Mouse (Mus musculus) forebrain, embryonic 16.5 days (tissue): ENCODE results near the gene Slc25a14. TPM values are rescaled to one million over a fixed set of nuclear protein-coding genes. Genes with fewer than 3 reads are reported as not detected.
A peak's percentile ranks its signal among the peaks of the same experiment; 100 is the strongest.

Experiments
- ATAC-seq: fragments of 200-750 bp; cut with Nextera tagmentation; 2 replicates; pipeline ENCODE4 v1.8.0; 2017; ENCODE audit warnings: mild to moderate bottlenecking, moderate library complexity
- H3K27ac ChIP-seq: fragments of 300-500 bp; sonication (generic); 2 replicates; pipeline ENCODE4 v1.5.1; 2014; ENCODE audit warnings: low read length, control low read depth
- H3K27me3 ChIP-seq: fragments of 300-500 bp; sonication (generic); replicated peaks from 2 replicates; pipeline ENCODE4 v1.6.1; 2014; ENCODE audit warnings: low read length; ENCODE audit not compliant: control insufficient read depth, insufficient read depth
- H3K36me3 ChIP-seq: fragments of 300-500 bp; sonication (generic); 2 replicates; pipeline ENCODE4 v1.6.1; 2014; ENCODE audit not compliant: control insufficient read depth, insufficient read depth
- H3K4me1 ChIP-seq: fragments of 300-500 bp; sonication (generic); replicated peaks from 2 replicates; pipeline ENCODE4 v1.6.1; 2014; ENCODE audit warnings: low read length; ENCODE audit not compliant: control insufficient read depth, insufficient read depth
- H3K4me2 ChIP-seq: fragments of 300-500 bp; sonication (generic); 2 replicates; pipeline ENCODE4 v1.6.1; 2014; ENCODE audit warnings: mild to moderate bottlenecking, low read length, control low read depth
- H3K4me3 ChIP-seq: fragments of 300-500 bp; sonication (generic); replicated peaks from 2 replicates; pipeline ENCODE4 v1.5.1; 2014; ENCODE audit warnings: mild to moderate bottlenecking, low read length, control low read depth
- H3K9ac ChIP-seq: fragments of 300-500 bp; sonication (generic); replicated peaks from 2 replicates; pipeline ENCODE4 v1.6.1; 2014; ENCODE audit warnings: low read depth, low read length, control low read depth
- H3K9me3 ChIP-seq: fragments of 300-500 bp; sonication (generic); 2 replicates; pipeline ENCODE4 v1.6.1; 2016; ENCODE audit warnings: low read length; ENCODE audit not compliant: control insufficient read depth
- WGBS: fragments of 180-500 bp; shearing (Covaris S2); extraction: QIAGEN DNeasy Blood & Tissue Kit; methylation state at CpG from one replicate; pipeline ENCODE4 v1.1.7; 2014; 5-methylcytosine and 5-hydroxymethylcytosine counted together
- polyA plus RNA-seq: library from polyadenylated mRNA; unstranded; fragments of >200 nt; fragmentation: Nextera tagmentation; extraction: Ambion mirVana; gene quantifications from 2 replicates; pipeline ENCODE4 v1.2.1, GENCODE M21; 2015

Gene Slc25a14
- polyA plus RNA-seq: 53.3 and 54.6 TPM in 2 replicates

- peak within 1 kb of the TSS; percentile 57 for H3K9ac ChIP-seq
- H3K4me3 ChIP-seq: peak within 1 kb of the TSS; percentile 57
- peak within 1 kb of the TSS; percentile 51 for H3K4me2 ChIP-seq
- peaks cover 3% of the 10 kb centered on the region; the same call in 1 of the 2 replicates for H3K4me1 ChIP-seq
- no peaks in the 10 kb centered on the region for H3K36me3 ChIP-seq
- ATAC-seq: peak; percentile 99
- H3K27me3 ChIP-seq: no peaks in the 10 kb centered on the region
- H3K27ac ChIP-seq: peak within 1 kb of the TSS; percentile 90
- WGBS: 15% methylated on average over 38 of the region's 38 CpGs
- no peaks in the 10 kb centered on the region for H3K9me3 ChIP-seq
Observed at GRCm38 (mm10) chrX:48623379-48624053, at the start of gene Slc25a14. Gene Slc25a14 (plus strand): TSS chrX:48623413.

- Histone ChIP-seq H3K27ac (no peak overlapping the region), H3K36me3 (peaks cover 3% of the 10 kb centered on the region; the same call in 1 of the 2 replicates), H3K4me3 (no peak overlapping the region), H3K4me2 (no peak overlapping the region), H3K9ac (no peak overlapping the region), H3K9me3 (no peaks in the 10 kb centered on the region), H3K4me1 (no peaks in the 10 kb centered on the region), H3K27me3 (no peaks in the 10 kb centered on the region)
- no peak for ATAC-seq
Observed at GRCm38 (mm10) chrX:48583332-48583731, 39.9 kb upstream of the Slc25a14 start.

GRCm38 (mm10) chrX:48593721-48594098 lies 29.5 kb upstream of the Slc25a14 start:
- Histone ChIP-seq H3K27me3 (no peaks in the 10 kb centered on the region), H3K4me2 (peak overlapping the region; percentile 52), H3K9me3 (no peaks in the 10 kb centered on the region), H3K27ac (peak overlapping the region; percentile 84), H3K4me3 (peak overlapping the region; percentile 64), H3K36me3 (peaks cover 2% of the 10 kb centered on the region; the same call in 1 of the 2 replicates), H3K4me1 (peaks cover 5% of the 10 kb centered on the region), H3K9ac (peak overlapping the region; percentile 75)
- 24% methylated on average over 9 of the region's 15 CpGs for WGBS
- ATAC-seq: peak; percentile 46

- H3K36me3 ChIP-seq: peaks cover 2% of the 10 kb centered on the region; the same call in 1 of the 2 replicates
- no peaks in the 10 kb centered on the region for H3K9me3 ChIP-seq
- peak within 1 kb of the TSS; percentile 64 for H3K4me3 ChIP-seq
- WGBS: 20% methylated on average over 34 of the region's 45 CpGs
- ATAC-seq: peak; percentile 93
- H3K27me3 ChIP-seq: no peaks in the 10 kb centered on the region
- H3K9ac ChIP-seq: peak within 1 kb of the TSS; percentile 75
- peak within 1 kb of the TSS; percentile 52 for H3K4me2 ChIP-seq
- H3K27ac ChIP-seq: peak within 1 kb of the TSS; percentile 84
- H3K4me1 ChIP-seq: peaks cover 5% of the 10 kb centered on the region
Observed at GRCm38 (mm10) chrX:48594099-48594760, 29.0 kb upstream of the Slc25a14 start, which contains the start of gene Zfp280c. Gene Zfp280c (minus strand): TSS chrX:48594504.

- H3K27me3 ChIP-seq: no peaks in the 10 kb centered on the region
- H3K4me2 ChIP-seq: no peak overlapping the region
- H3K9ac ChIP-seq: no peak overlapping the region
- H3K4me3 ChIP-seq: no peak overlapping the region
- H3K27ac ChIP-seq: no peak overlapping the region
- no peak for ATAC-seq
- peaks cover 5% of the 10 kb centered on the region for H3K4me1 ChIP-seq
- 85% methylated on average over 9 of the region's 9 CpGs for WGBS
- peaks cover 1% of the 10 kb centered on the region; the same call in 1 of the 2 replicates for H3K36me3 ChIP-seq
- H3K9me3 ChIP-seq: no peaks in the 10 kb centered on the region
Observed at GRCm38 (mm10) chrX:48596053-48596452, 27.2 kb upstream of the Slc25a14 start.

- Histone ChIP-seq H3K4me3 (no peak overlapping the region), H3K27me3 (no peaks in the 10 kb centered on the region), H3K4me2 (no peak overlapping the region), H3K9me3 (no peaks in the 10 kb centered on the region), H3K36me3 (no peaks in the 10 kb centered on the region), H3K4me1 (peaks cover 5% of the 10 kb centered on the region), H3K27ac (no peak overlapping the region), H3K9ac (no peak overlapping the region)
- ATAC-seq: no peak
- WGBS: 84% methylated on average over 5 of the region's 5 CpGs
Observed at GRCm38 (mm10) chrX:48596906-48597305, 26.3 kb upstream of the Slc25a14 start.

GRCm38 (mm10) chrX:48604872-48605271 lies 18.3 kb upstream of the Slc25a14 start:
- Histone ChIP-seq H3K4me2 (no peak overlapping the region), H3K36me3 (no peaks in the 10 kb centered on the region), H3K27me3 (no peaks in the 10 kb centered on the region), H3K27ac (no peak overlapping the region), H3K9ac (no peak overlapping the region), H3K9me3 (no peaks in the 10 kb centered on the region), H3K4me1 (no peaks in the 10 kb centered on the region), H3K4me3 (no peak overlapping the region)
- 52% methylated on average over 2 of the region's 2 CpGs for WGBS
- ATAC-seq: no peak

GRCm38 (mm10) chrX:48623049-48623378 lies 199 bp upstream of the Slc25a14 start:
- Histone ChIP-seq H3K9me3 (no peaks in the 10 kb centered on the region), H3K27me3 (no peaks in the 10 kb centered on the region), H3K36me3 (no peaks in the 10 kb centered on the region), H3K4me1 (peaks cover 3% of the 10 kb centered on the region; the same call in 1 of the 2 replicates), H3K9ac (peak overlapping the region; percentile 56), H3K4me3 (peak overlapping the region; percentile 57), H3K4me2 (peak overlapping the region; percentile 51), H3K27ac (peak overlapping the region; percentile 90)
- 37% methylated on average over 4 of the region's 4 CpGs for WGBS
- ATAC-seq: no peak; the same call in 1 of the 2 replicates

GRCm38 (mm10) chrX:48624054-48624420 lies 824 bp downstream of the Slc25a14 start:
- Histone ChIP-seq H3K36me3 (no peaks in the 10 kb centered on the region), H3K27me3 (no peaks in the 10 kb centered on the region), H3K9me3 (no peaks in the 10 kb centered on the region), H3K9ac (peak overlapping the region; percentile 57), H3K4me2 (peak overlapping the region; percentile 47), H3K27ac (peak overlapping the region; percentile 90), H3K4me3 (peak overlapping the region; percentile 57), H3K4me1 (peaks cover 3% of the 10 kb centered on the region; the same call in 1 of the 2 replicates)
- ATAC-seq: no peak
- WGBS: 18% methylated on average over 9 of the region's 9 CpGs
